Mouse (Mus musculus): Measurements from ENCODE around the gene Nhlrc2.

DNA sequence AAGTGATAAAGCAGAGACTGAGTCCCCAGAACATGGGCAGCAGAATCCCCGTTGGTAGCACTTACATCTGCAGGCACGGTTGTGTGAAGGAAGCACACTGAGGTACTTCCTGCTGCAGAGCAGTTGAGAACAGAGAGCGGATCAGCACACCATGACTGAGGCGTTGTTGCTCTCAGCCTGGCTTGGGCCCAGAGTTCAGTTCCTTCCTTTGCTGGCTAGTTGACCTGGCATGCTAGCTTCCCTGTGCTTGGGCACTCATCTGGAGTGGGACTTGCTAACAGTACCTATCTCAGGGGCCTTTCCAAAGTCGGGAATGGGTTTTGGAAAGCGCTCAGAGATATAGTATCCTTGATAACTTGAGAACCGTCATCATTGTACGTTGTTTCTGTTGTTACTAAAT is 38.3 kb downstream of the Nhlrc2 start:
- TF ChIP-seq CTCF (IDR thresholded peaks at IDR 0.05; ENCODE audit: borderline replicate concordance, extremely low read depth, insufficient read depth, insufficient read length), result no peak
- TF ChIP-seq POLR2A (IDR thresholded peaks at IDR 0.05; ENCODE audit: borderline replicate concordance, extremely low read depth, insufficient read depth, insufficient read length, poor library complexity, severe bottlenecking), result no peak
